8 mouse cellular contexts compared by ENCODE assay signal in genomic region chr1:120327714-120328113, GRCm38 (mm10). TPM values are rescaled to one million over a fixed set of nuclear protein-coding genes. Genes with fewer than 3 reads are reported as not detected.
DNase-seq lines count a peak whose midpoint lies in the region; ATAC-seq and TF ChIP-seq lines count a peak whose summit lies in the region.

No protein-coding gene starts in this region.

- H3K4me1 ChIP-seq in heart, adult 2 months (ENCODE audit: control insufficient read depth, insufficient read depth, low read length) = no peaks in the 10 kb centered on the region
- no peaks in the 10 kb centered on the region for H3K4me1 ChIP-seq in heart, embryonic 10.5 days
- H3K4me1 ChIP-seq in stomach, postnatal 0 days (replicated peaks; ENCODE audit: control insufficient read depth, insufficient read depth) = no peaks in the 10 kb centered on the region

- H3K27me3 ChIP-seq in heart, adult 2 months (ENCODE audit: control insufficient read depth, insufficient read depth, low read length) = no peaks in the 10 kb centered on the region
- H3K27me3 ChIP-seq in heart, embryonic 10.5 days (ENCODE audit: insufficient read depth, poor library complexity, severe bottlenecking) = peaks cover 3% of the 10 kb centered on the region; the same call in 1 of the 2 replicates
- no peaks in the 10 kb centered on the region for H3K27me3 ChIP-seq in stomach, postnatal 0 days (ENCODE audit: control insufficient read depth, insufficient read depth, low read length)

- H3K9ac ChIP-seq in heart, adult 2 months (ENCODE audit: low read depth, low read length) = no peak overlapping the region
- H3K9ac ChIP-seq in stomach, postnatal 0 days (ENCODE audit: low read length) = no peak overlapping the region

- intact Hi-C loops in heart, adult 2 months (cut with DNase I) = loop anchor here (2.0 to 5.0 kb wide), 2 partner anchors 130 to 221 kb away; no protein-coding TSS in a partner anchor

- TF ChIP-seq CTCF in heart, adult 2 months (IDR thresholded peaks at IDR 0.05) = peak; percentile 83
- TF ChIP-seq CTCF in stomach, postnatal 0 days (IDR thresholded peaks at IDR 0.05; ENCODE audit: low read depth) = peak; percentile 83

- no peaks in the 10 kb centered on the region for H3K79me2 ChIP-seq in heart, adult 2 months (replicated peaks; ENCODE audit: control insufficient read depth, insufficient read depth, low read length)

- TF ChIP-seq POLR2A in heart, adult 2 months (IDR thresholded peaks at IDR 0.05; ENCODE audit: insufficient read depth, low read depth, low read length) = no peak

- ATAC-seq in common myeloid progenitor, adult 5-6 weeks (replicated peaks; ENCODE audit: low read depth, poor library complexity, severe bottlenecking) = peak; percentile 61
- ATAC-seq in stomach, postnatal 0 days (ENCODE audit: low FRiP score, low TSS enrichment) = no peak

- peak; percentile 35 to 54 for DNase-seq in heart, adult 2 months
- DNase-seq in heart, embryonic 10.5 days (ENCODE audit: low spot score) = no peak
- DNase-seq in 3134 (ENCODE audit: extremely low read depth, insufficient read length, low spot score) = peak; percentile 32
- peak; percentile 9 for DNase-seq in T-cell, adult 2 months (ENCODE audit: low spot score)
- peak; percentile 57 for DNase-seq in induced T-regulatory cell, adult 2 months (ENCODE audit: low read depth)
- DNase-seq in lung, postnatal 10 days = peak; percentile 39
- DNase-seq in stomach, postnatal 0 days (ENCODE audit: low spot score) = peak; percentile 51

- no peak overlapping the region for H3K4me2 ChIP-seq in stomach, postnatal 0 days (replicated peaks; ENCODE audit: low read depth)

- no peak overlapping the region for H3K27ac ChIP-seq in heart, adult 2 months
- H3K27ac ChIP-seq in heart, embryonic 10.5 days = no peak overlapping the region
- H3K27ac ChIP-seq in stomach, postnatal 0 days (replicated peaks) = no peak overlapping the region

- H3K36me3 ChIP-seq in heart, adult 2 months (ENCODE audit: control insufficient read depth, insufficient read depth, low read length) = no peaks in the 10 kb centered on the region
- no peaks in the 10 kb centered on the region for H3K36me3 ChIP-seq in heart, embryonic 10.5 days
- H3K36me3 ChIP-seq in stomach, postnatal 0 days (ENCODE audit: control insufficient read depth, insufficient read depth, low read length) = no peaks in the 10 kb centered on the region

- 16% methylated on average over 6 of the region's 6 CpGs for WGBS in heart, adult 2 months
- WGBS in heart, embryonic 10.5 days = 17% methylated on average over 6 of the region's 6 CpGs
- 16% methylated on average over 6 of the region's 6 CpGs for WGBS in stomach, postnatal 0 days

- H3K4me3 ChIP-seq in heart, adult 2 months = no peak overlapping the region
- no peak overlapping the region for H3K4me3 ChIP-seq in heart, embryonic 10.5 days
- H3K4me3 ChIP-seq in stomach, postnatal 0 days (ENCODE audit: low read depth, low read length) = no peak overlapping the region

- TF ChIP-seq EP300 in heart, adult 2 months (IDR thresholded peaks at IDR 0.05; ENCODE audit: insufficient read depth, low read depth, low read length) = no peak
- no peak for TF ChIP-seq EP300 in stomach, postnatal 0 days (optimal IDR thresholded peaks at IDR 0.05)

- no peaks in the 10 kb centered on the region for H3K9me3 ChIP-seq in heart, embryonic 10.5 days
- no peaks in the 10 kb centered on the region for H3K9me3 ChIP-seq in stomach, postnatal 0 days (ENCODE audit: control insufficient read depth, low read length)

RNA-seq across cellular contexts. Expression of gene C1ql2, which starts 12.7 kb away (rescaled TPM):
- not detected for total RNA-seq in heart, adult 2 months (2021)
- polyA plus RNA-seq in heart, adult 2 months (2012; rRNA removed) = not detected in 2 replicates
- polyA plus RNA-seq in heart, embryonic 10.5 days (2016; fragmentation: Nextera tagmentation; extraction: Ambion mirVana) = not detected in 2 replicates
- not detected in 2 replicates for total RNA-seq in common myeloid progenitor, adult 5-6 weeks (2017)
- polyA plus RNA-seq in stomach, postnatal 0 days (2015; fragmentation: Nextera tagmentation; extraction: Ambion mirVana) = 0.21 and 0.23 TPM in 2 replicates

RNA-seq across cellular contexts. Expression of gene Steap3, which starts 55.2 kb away (rescaled TPM):
- total RNA-seq in heart, adult 2 months (2021) = 10 to 100 TPM; 25.2 to 27.9 TPM
- 54.9 and 70.5 TPM in 2 replicates for polyA plus RNA-seq in heart, adult 2 months (2012; rRNA removed)
- polyA plus RNA-seq in heart, embryonic 10.5 days (2016; fragmentation: Nextera tagmentation; extraction: Ambion mirVana) = 14.6 and 15.7 TPM in 2 replicates
- 21.2 and 30.0 TPM in 2 replicates for total RNA-seq in common myeloid progenitor, adult 5-6 weeks (2017)
- 2.8 and 3.2 TPM in 2 replicates for polyA plus RNA-seq in stomach, postnatal 0 days (2015; fragmentation: Nextera tagmentation; extraction: Ambion mirVana)
